Mouse (Mus musculus) cerebellum, adult 11-12 months (tissue): ENCODE results near the gene B3gnt7.
A peak's percentile ranks its signal among the peaks of the same experiment; 100 is the strongest.
"Not testable (repeated sequence)": the region's sequence is repeated elsewhere in the genome, so short reads cannot be mapped to it uniquely, and the experiment has no call there.

Source experiments
- DNase-seq: peaks from one replicate; pipeline ENCODE4 v3.0.0; 2022

Gene B3gnt7

GRCm38 (mm10) chr1:86303063-86303872 lies 636 bp downstream of the B3gnt7 start:
- peak; percentile 6 for DNase-seq

- no peak for DNase-seq
Measured at GRCm38 (mm10) chr1:86303873-86304250, 1.2 kb downstream of the B3gnt7 start.

DNA sequence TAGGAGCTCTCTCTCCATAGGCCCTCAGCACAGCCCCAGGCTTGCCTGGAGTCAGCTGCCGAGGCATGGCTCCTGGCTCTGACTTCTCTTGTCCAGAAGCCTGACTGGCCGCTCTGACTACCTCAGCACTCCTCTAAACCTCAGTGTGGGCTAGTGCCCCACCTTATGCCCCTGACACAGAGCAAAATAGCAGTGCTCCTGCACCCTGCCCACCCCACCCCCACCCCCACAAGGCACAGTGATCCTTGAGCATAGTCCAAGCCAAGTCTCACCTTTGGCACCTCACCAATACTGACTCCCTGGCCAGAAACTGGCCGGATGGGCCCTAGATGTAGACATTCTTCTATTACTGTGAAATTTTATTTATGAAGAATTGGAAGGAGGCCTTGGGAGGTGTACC lies 4.1 kb downstream of the B3gnt7 start:
- DNase-seq, result no peak

DNA sequence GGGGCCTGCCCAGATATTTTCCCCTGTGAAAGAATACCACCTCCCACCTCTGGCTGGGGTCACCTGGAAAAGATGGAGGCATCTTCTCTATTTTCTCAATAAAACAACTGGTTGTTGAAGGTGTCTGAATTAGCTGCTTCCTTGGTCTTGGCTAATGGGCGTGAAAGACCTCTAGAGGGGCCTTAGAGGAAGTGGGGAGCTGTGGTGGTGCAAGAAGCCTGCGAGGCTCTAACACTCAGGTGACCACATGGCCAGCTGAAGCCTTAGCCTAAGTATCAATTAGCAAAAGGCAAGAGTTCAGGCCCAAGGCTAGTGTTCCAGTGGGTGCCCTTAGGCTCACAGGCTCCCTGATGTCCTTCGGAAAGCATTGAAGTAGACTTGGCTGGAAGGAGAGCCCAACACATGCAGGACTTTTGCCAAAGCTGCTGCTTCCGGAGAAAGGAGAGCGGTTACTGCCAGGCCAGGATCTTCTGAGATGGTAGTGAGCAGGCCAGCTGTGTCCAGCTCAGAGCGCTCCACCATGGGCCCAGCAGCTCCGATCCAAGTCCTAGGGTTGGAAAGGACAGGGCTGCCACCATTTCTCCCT lies 4.6 kb downstream of the B3gnt7 start:
- DNase-seq, result no peak

DNA sequence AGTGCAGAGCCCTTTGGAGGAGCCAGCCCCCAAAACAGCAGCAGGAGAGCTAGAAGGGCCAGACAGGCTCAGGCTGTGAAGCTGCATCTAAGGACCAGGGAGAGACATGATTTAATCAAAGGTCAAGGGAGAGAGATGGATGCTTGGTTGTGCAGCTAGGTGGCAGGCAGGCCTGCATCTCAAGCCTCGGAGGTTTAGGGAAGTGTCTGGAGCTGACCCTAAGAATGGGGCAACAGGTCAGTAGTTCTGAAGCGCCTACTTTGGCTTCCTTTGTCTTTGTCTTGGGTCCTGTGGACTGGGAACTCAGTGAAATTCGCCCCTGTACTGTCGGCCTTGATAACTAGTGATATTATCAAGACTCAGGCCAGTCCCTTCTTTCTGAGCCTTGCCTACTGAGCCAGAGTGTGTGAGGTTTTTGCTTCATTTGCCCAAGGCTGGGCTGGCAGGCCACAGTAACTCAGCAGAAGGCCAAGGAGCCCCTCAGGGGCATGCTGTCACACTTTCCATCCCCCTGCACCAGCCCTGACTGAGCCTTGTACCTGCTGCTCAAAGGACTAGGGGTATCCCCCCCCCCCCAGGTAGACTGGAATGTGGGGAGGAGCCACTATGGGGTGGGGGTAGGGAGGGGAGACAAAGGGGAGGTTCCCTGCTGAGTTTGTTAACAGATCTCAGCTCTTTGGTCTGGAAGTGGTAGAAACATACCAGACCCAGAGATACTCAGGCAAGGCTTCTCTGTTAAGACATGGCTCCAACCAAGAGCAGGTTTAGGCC lies 5.4 kb downstream of the B3gnt7 start:
- no peak for DNase-seq

DNA sequence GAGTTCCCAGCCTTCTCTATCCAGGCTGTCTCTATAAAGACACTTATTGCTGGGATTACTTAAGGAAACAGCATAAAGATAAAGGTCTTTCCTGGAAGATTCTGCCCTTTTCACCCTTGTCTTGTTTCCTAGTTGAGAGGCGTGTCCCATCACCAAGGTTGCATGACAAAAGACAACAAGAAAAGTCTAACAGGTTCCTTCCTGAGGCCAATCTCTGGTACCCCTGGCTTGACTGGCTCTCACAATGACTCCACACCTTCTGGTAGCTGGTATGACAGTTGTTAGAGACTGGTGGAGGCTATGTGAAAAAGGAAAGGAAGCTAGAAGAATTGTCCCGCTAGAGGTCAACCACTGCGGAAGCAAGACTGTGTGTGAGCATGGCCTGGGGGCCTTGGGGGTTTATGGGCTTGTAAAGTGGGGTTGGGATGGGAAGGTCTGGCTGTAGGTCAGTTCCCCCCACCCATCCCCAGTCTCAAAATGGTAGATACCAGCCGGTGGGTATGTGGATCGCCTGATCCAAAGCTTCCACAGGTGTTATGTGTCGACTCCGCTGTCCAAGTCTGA lies 6.7 kb downstream of the B3gnt7 start:
- DNase-seq, result no peak

DNA sequence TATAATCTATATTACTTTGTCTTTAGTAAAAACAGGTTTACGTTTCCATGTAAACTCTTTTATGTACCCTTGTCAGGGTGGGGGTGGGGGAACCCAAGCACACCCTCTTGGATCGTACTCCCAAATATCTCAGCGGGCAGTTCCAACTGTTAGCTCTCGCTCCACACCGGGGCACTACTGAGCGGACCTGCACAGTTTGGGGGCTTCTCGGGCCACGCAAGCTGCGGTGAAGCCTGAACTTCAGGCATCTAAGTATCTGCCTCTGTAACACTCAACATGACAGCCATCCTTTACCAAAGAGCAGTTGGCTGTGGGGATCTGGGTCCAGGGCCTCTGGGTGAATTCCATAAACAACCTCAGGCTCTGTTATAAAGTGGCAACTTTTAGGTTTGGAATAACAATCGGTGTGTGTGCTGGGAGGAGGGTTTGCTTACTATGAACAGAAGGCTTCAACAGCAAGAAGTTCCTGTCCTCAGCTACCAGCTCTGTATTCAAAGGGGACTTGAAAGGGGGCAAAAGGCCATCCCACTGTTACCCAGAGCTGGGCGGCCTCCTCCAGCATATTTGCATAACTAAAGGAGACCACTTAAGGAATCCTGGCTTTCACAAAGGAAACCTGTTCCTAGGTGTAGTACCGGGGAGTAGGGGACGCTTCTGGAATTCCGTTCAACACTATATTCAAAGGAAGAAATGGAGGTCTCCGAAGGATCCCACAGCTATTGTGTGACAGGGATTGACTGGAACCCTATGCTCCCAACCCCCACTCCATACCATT lies 8.1 kb downstream of the B3gnt7 start:
- no peak for DNase-seq

GRCm38 (mm10) chr1:86311467-86312005 lies 8.9 kb downstream of the B3gnt7 start:
- no peak for DNase-seq

DNA sequence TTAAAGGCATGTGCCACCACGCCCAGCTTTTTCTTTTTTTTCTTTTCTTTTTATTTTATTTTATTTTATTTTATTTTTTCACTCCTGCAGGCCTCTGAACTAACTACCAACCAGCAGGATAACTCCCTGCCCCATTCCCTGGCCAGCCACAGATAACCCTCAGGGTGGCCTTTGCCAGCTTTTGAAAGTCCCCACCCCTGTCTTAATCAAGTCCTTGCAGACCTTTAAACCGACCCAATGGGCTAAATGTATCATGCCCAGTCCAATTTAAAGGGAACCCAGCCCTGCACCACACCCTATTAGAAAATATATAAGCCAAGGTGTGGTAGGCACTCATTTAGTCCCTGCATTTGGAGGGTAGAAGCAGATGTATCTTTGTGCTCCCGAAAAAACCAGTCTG lies 9.6 kb downstream of the B3gnt7 start:
- DNase-seq, result no peak

GRCm38 (mm10) chr1:86313096-86313771 lies 10.6 kb downstream of the B3gnt7 start:
- DNase-seq, result no peak

- no peak for DNase-seq
Measured at GRCm38 (mm10) chr1:86313772-86314125, 11.1 kb downstream of the B3gnt7 start.

DNA sequence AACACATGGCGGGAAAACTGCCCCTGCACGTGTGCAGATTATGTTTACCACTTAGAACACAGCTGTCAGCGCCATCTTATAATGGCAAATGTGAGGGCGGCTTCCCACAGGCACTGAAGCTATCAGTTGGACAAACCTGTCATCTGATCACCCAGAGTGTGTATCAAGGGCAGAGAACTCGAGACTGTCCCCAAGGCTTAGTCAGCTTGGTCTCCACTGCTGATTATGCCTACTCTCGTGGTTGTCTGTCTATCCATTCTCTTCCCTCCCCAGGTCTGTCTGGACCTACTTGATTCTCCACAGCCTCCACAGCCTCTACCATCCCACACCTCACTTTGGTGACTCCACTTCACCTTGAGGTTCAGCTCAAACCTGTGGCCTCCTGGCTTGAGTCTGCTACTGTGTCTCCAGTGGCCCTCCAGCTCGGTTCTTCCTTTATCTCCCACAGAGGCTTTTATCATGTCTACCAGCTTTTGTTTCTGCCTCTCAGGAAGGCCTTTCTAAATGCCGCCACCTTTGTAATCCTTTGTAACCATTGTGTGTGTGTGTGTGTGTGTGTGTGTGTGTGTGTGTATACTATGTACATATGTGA lies 18.3 kb downstream of the B3gnt7 start:
- no peak for DNase-seq

DNA sequence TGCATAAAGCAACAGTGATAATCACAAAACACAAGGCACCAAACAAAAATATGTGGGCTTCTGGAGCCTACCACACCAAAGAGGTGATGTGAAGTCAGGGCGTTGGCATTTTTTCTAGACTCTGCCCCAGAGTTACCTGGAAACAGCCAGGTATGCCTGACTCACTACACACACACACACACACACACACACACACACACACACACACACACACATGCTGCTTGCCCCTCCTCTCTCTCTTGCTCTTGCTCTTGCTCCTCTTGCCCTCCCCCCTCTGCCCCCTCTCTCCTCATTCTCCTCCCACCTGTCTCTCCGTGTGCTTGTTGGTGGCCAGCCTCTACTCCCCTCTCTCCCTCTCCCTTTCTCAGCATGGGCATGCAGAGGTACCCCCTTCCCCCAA lies 33.7 kb downstream of the B3gnt7 start:
- no peak for DNase-seq

GRCm38 (mm10) chr1:86339156-86339812 lies 36.7 kb downstream of the B3gnt7 start:
- DNase-seq, result peak; percentile 71

- DNase-seq, result not testable (repeated sequence)
Measured at GRCm38 (mm10) chr1:86341096-86341495, 38.5 kb downstream of the B3gnt7 start.

GRCm38 (mm10) chr1:86342371-86342770 lies 39.7 kb downstream of the B3gnt7 start:
- no peak for DNase-seq

- DNase-seq, result no peak
Measured at GRCm38 (mm10) chr1:86343087-86343645, 40.5 kb downstream of the B3gnt7 start.

GRCm38 (mm10) chr1:86343969-86344861 lies 41.6 kb downstream of the B3gnt7 start:
- no peak for DNase-seq

- DNase-seq, result no peak
Measured at GRCm38 (mm10) chr1:86345069-86345468, 42.4 kb downstream of the B3gnt7 start.

GRCm38 (mm10) chr1:86345956-86346355 lies 43.3 kb downstream of the B3gnt7 start:
- no peak for DNase-seq
